Mouse (Mus musculus) hindbrain, embryonic 11.5 days (tissue): ENCODE measurements around the gene Chst2. TPM values are rescaled to one million over a fixed set of nuclear protein-coding genes. Genes with fewer than 3 reads are reported as not detected.
A peak's percentile ranks its signal among the peaks of the same experiment; 100 is the strongest.

ENCODE experiments used
- ATAC-seq: fragments of 200-750 bp; cut with Nextera tagmentation; 2 replicates; pipeline ENCODE4 v1.8.0; 2017; ENCODE audit warnings: mild to moderate bottlenecking, moderate TSS enrichment, moderate library complexity; ENCODE audit not compliant: low FRiP score
- DNase-seq: peaks from one replicate; pipeline ENCODE4 v3.0.0-alpha.2; 2015; ENCODE audit warnings: low spot score
- H3K27ac ChIP-seq: fragments of 300-500 bp; sonication (generic); 2 replicates; pipeline ENCODE4 v1.5.1; 2014; ENCODE audit warnings: mild to moderate bottlenecking, low read depth, low read length
- H3K27me3 ChIP-seq: fragments of 300-500 bp; sonication (generic); 2 replicates; pipeline ENCODE4 v1.6.1; 2014; ENCODE audit warnings: mild to moderate bottlenecking, low read length, moderate library complexity, mixed read lengths; ENCODE audit not compliant: control insufficient read depth, insufficient read depth
- H3K36me3 ChIP-seq: fragments of 300-500 bp; sonication (generic); 2 replicates; pipeline ENCODE4 v1.6.1; 2014; ENCODE audit warnings: mild to moderate bottlenecking, low read length, moderate library complexity, mixed read lengths; ENCODE audit not compliant: control insufficient read depth, insufficient read depth
- H3K4me1 ChIP-seq: fragments of 300-500 bp; sonication (generic); replicated peaks from 2 replicates; pipeline ENCODE4 v1.6.1; 2014; ENCODE audit warnings: low read length, mixed read lengths; ENCODE audit not compliant: control insufficient read depth, insufficient read depth
- H3K4me2 ChIP-seq: fragments of 300-500 bp; sonication (generic); replicated peaks from 2 replicates; pipeline ENCODE4 v1.6.1; 2014; ENCODE audit warnings: mild to moderate bottlenecking, low read depth, low read length
- H3K4me3 ChIP-seq: fragments of 300-500 bp; sonication (generic); 2 replicates; pipeline ENCODE4 v1.5.1; 2014; ENCODE audit warnings: low read depth, low read length
- H3K9ac ChIP-seq: fragments of 300-500 bp; sonication (generic); 2 replicates; pipeline ENCODE4 v1.6.1; 2014; ENCODE audit warnings: low read depth, low read length
- H3K9me3 ChIP-seq: fragments of 300-500 bp; sonication (generic); 2 replicates; pipeline ENCODE4 v1.6.1; 2016; ENCODE audit warnings: low read length; ENCODE audit not compliant: control insufficient read depth
- WGBS: fragments of 180-500 bp; shearing (Covaris S2); extraction: QIAGEN DNeasy Blood & Tissue Kit; methylation state at CpG from one replicate; pipeline ENCODE4 v1.1.7; 2014; 5-methylcytosine and 5-hydroxymethylcytosine counted together
- polyA plus RNA-seq: library from polyadenylated mRNA; unstranded; fragments of >200 nt; fragmentation: Nextera tagmentation; extraction: Ambion mirVana; gene quantifications from 2 replicates; pipeline ENCODE4 v1.2.1, GENCODE M21; 2014

The Chst2 gene
- polyA plus RNA-seq, result 7.5 and 7.8 TPM in 2 replicates

- H3K27ac ChIP-seq, result peak within 1 kb of the TSS; percentile 66
- H3K4me3 ChIP-seq, result peak within 1 kb of the TSS; percentile 46
- H3K36me3 ChIP-seq, result no peaks in the 10 kb centered on the region
- DNase-seq (peak; percentile 89), ATAC-seq (peak; percentile 94)
- no peaks in the 10 kb centered on the region; the same call in 1 of the 2 replicates for H3K27me3 ChIP-seq
- peak within 1 kb of the TSS; percentile 98 for H3K4me2 ChIP-seq
- no peaks in the 10 kb centered on the region for H3K9me3 ChIP-seq
- peak within 1 kb of the TSS; percentile 68 for H3K9ac ChIP-seq
- H3K4me1 ChIP-seq, result no peaks in the 10 kb centered on the region
- WGBS, result under 1% methylated on average over 80 of the region's 102 CpGs
Observed at GRCm38 (mm10) chr9:95406571-95407561, at the start of gene Chst2. TSS of gene Chst2 (minus strand) at chr9:95406722.

GRCm38 (mm10) chr9:95451931-95452330 lies 45.4 kb upstream of the Chst2 start:
- Histone ChIP-seq H3K4me3 (no peak overlapping the region), H3K9ac (no peak overlapping the region), H3K4me2 (no peak overlapping the region), H3K27ac (no peak overlapping the region), H3K4me1 (no peaks in the 10 kb centered on the region), H3K9me3 (no peaks in the 10 kb centered on the region), H3K36me3 (no peaks in the 10 kb centered on the region), H3K27me3 (no peaks in the 10 kb centered on the region)
- no peak for ATAC-seq
- no peak for DNase-seq
- 69% methylated on average over 3 of the region's 3 CpGs for WGBS

GRCm38 (mm10) chr9:95450586-95450985 lies 44.1 kb upstream of the Chst2 start:
- no peak for DNase-seq
- Histone ChIP-seq H3K4me2 (no peak overlapping the region), H3K9me3 (no peaks in the 10 kb centered on the region), H3K27me3 (no peaks in the 10 kb centered on the region), H3K27ac (no peak overlapping the region), H3K4me1 (no peaks in the 10 kb centered on the region), H3K36me3 (no peaks in the 10 kb centered on the region), H3K9ac (no peak overlapping the region), H3K4me3 (no peak overlapping the region)
- 97% methylated on average over 8 of the region's 8 CpGs for WGBS
- ATAC-seq, result no peak

- Histone ChIP-seq H3K4me3 (no peak overlapping the region), H3K4me2 (peak overlapping the region; percentile 23), H3K4me1 (0 out of 2 replicates have a peak, but pooled peaks cover 2% of the 10 kb centered on the region), H3K9me3 (no peaks in the 10 kb centered on the region), H3K27ac (no peak overlapping the region), H3K27me3 (no peaks in the 10 kb centered on the region), H3K36me3 (no peaks in the 10 kb centered on the region), H3K9ac (no peak overlapping the region)
- 13% methylated on average over 13 of the region's 13 CpGs for WGBS
- DNase-seq (peak; percentile 57), ATAC-seq (peak; percentile 48; the same call in 1 of the 2 replicates)
Observed at GRCm38 (mm10) chr9:95442321-95442731, 35.8 kb upstream of the Chst2 start.

- WGBS, result 89% methylated on average over 9 of the region's 9 CpGs
- 0 out of 2 replicates have a peak, but pooled peaks cover 2% of the 10 kb centered on the region for H3K4me1 ChIP-seq
- H3K4me3 ChIP-seq, result no peak overlapping the region
- no peaks in the 10 kb centered on the region for H3K27me3 ChIP-seq
- H3K27ac ChIP-seq, result no peak overlapping the region
- DNase-seq (no peak), ATAC-seq (no peak)
- no peak overlapping the region for H3K9ac ChIP-seq
- no peak overlapping the region for H3K4me2 ChIP-seq
- H3K36me3 ChIP-seq, result no peaks in the 10 kb centered on the region
- no peaks in the 10 kb centered on the region for H3K9me3 ChIP-seq
Observed at GRCm38 (mm10) chr9:95437883-95438282, 31.4 kb upstream of the Chst2 start.

GRCm38 (mm10) chr9:95436294-95436613 lies 29.7 kb upstream of the Chst2 start:
- Histone ChIP-seq H3K4me2 (no peak overlapping the region), H3K36me3 (no peaks in the 10 kb centered on the region), H3K4me3 (no peak overlapping the region), H3K4me1 (no peaks in the 10 kb centered on the region), H3K27me3 (no peaks in the 10 kb centered on the region), H3K27ac (no peak overlapping the region), H3K9me3 (no peaks in the 10 kb centered on the region), H3K9ac (no peak overlapping the region)
- WGBS, result 74% methylated on average over 4 of the region's 4 CpGs
- DNase-seq, result no peak
- no peak for ATAC-seq

- ATAC-seq (no peak), DNase-seq (no peak)
- H3K27me3 ChIP-seq, result no peaks in the 10 kb centered on the region
- H3K36me3 ChIP-seq, result no peaks in the 10 kb centered on the region
- no peaks in the 10 kb centered on the region for H3K9me3 ChIP-seq
- H3K4me3 ChIP-seq, result no peak overlapping the region
- 82% methylated on average over 20 of the region's 20 CpGs for WGBS
- H3K27ac ChIP-seq, result no peak overlapping the region
- no peaks in the 10 kb centered on the region for H3K4me1 ChIP-seq
- H3K9ac ChIP-seq, result no peak overlapping the region
- H3K4me2 ChIP-seq, result no peak overlapping the region
Observed at GRCm38 (mm10) chr9:95435506-95436293, 29.2 kb upstream of the Chst2 start.

GRCm38 (mm10) chr9:95428277-95428676 lies 21.8 kb upstream of the Chst2 start:
- no peak overlapping the region for H3K4me3 ChIP-seq
- H3K4me2 ChIP-seq, result no peak overlapping the region
- ATAC-seq, result no peak
- no peaks in the 10 kb centered on the region for H3K4me1 ChIP-seq
- DNase-seq, result no peak
- no peaks in the 10 kb centered on the region for H3K36me3 ChIP-seq
- H3K9me3 ChIP-seq, result no peaks in the 10 kb centered on the region
- H3K9ac ChIP-seq, result no peak overlapping the region
- H3K27ac ChIP-seq, result no peak overlapping the region
- H3K27me3 ChIP-seq, result no peaks in the 10 kb centered on the region
- 86% methylated on average over 4 of the region's 4 CpGs for WGBS
